Mouse (Mus musculus) monocyte, adult 2 months (primary cell): ENCODE measurements around the gene Sugp2.
"Not testable (repeated sequence)": the region's sequence is repeated elsewhere in the genome, so short reads cannot be mapped to it uniquely, and the experiment has no call there.

Experiments
- DNase-seq, 2 experiments: peaks; one replicate each; pipeline ENCODE4 v3.0.0; 2022; ENCODE audit warnings: low spot score in 2 of 2, low read depth in 1 of 2

The Sugp2 gene

DNA sequence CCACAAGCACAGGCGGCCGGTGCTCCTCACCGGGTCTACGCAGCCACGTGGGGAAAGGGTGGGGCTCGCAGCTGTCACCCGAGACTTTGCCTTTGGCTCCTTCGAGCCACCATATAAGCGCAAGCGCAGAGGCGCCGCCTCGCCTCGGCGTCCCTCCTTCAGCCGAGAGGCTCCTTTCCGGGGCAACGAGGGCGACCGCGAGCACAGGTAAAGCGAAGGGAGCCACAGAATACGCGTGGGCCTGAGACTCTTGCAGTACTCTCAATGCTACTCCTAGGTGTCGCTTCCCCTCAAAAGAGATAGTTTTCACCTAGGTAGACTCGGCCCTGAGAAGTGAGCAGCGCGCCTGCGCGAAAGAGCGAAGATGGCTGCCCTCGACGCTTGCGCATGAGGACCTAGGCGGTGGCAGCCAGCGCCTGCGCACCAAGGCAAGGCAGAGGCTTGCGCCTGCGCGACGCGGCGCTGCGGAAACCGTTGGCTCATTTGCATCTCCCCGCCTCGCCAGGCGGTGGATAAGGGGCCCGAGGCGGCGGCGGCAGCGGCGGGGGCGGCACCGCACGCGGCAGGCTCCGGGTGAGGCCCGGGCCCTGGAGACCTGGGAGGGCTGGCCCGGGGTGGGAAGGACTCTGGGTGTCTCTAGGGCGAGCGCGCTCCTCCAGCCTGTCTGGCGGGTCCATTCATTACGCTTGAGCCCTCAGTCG lies at the start of gene Sugp2, which contains the start of gene Armc6:
Sugp2 (plus strand) TSS at position 147 of the 701 bp plus-strand sequence.
Armc6 (minus strand) TSS at position 387 of the 701 bp plus-strand sequence.
- peak; percentile 87 to 95 for DNase-seq

GRCm38 (mm10) chr8:70188707-70189106 lies 45.3 kb upstream of the Sugp2 start:
- no peak for DNase-seq

GRCm38 (mm10) chr8:70193238-70193637 lies 40.8 kb upstream of the Sugp2 start:
- no peak for DNase-seq

DNA sequence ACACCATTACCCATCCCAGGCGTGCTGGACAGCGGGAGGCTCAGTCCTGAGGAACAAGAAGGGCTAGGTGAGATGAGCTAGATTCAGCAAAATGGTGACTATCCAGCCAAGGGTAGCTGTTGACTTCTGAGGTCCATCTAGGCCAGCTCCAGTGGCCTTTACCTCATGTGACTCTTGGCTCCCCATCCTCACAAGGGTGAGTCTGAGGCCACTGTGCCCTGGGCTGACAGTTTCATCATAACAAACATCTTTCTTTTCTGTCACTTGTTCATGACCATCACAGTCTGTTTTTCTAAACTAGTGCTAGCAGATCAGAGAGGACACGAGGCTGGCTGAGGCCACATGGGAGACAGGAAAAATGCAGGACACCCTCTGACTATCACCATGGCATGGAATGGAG lies 39.8 kb upstream of the Sugp2 start:
- DNase-seq, result no peak

GRCm38 (mm10) chr8:70195762-70196161 lies 38.3 kb upstream of the Sugp2 start:
- no peak for DNase-seq

DNA sequence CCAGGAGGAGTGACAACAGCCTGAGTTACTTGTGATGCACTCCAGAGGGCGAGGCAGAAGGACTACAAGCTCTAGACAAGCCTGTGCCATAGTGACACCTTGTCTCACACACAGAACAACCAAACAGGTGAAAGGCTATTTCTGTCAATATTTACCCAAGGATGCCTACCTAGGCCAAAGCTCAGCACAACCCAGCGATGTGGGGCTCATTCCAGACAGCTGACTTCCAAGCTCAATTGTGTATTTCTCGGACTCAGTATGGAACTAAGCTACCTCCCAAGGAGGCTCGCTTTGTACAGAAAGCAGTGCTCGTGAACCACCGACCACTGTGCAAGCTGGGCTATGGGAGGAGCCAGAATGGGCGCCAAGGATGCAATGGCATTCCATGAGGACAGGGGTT lies 36.4 kb upstream of the Sugp2 start:
- no peak for DNase-seq

- no peak for DNase-seq
Observed at GRCm38 (mm10) chr8:70200098-70200681, 33.8 kb upstream of the Sugp2 start.

DNA sequence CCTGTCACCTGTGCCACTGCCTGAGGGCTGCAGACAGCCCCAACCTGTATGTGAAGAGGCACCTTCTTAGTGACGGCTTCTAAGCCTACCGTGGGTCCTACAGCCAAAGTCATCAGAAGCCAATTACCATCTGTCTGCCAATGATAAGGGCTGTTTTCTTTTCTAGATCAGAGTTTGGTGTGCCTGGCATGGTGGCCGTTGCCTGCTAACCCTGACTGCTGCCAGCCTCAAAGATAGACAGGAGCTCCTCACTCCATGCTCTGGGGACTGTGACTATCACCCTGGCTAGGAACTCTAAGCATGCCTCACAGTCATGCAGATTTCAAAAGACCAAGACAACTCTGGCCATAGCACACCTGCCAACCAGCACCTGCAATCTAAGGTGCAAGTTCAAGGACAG lies 32.6 kb upstream of the Sugp2 start:
- no peak for DNase-seq

- no peak for DNase-seq
Observed at GRCm38 (mm10) chr8:70203072-70203471, 31.0 kb upstream of the Sugp2 start.

- no peak for DNase-seq
Observed at GRCm38 (mm10) chr8:70204757-70205156, 29.3 kb upstream of the Sugp2 start.

DNA sequence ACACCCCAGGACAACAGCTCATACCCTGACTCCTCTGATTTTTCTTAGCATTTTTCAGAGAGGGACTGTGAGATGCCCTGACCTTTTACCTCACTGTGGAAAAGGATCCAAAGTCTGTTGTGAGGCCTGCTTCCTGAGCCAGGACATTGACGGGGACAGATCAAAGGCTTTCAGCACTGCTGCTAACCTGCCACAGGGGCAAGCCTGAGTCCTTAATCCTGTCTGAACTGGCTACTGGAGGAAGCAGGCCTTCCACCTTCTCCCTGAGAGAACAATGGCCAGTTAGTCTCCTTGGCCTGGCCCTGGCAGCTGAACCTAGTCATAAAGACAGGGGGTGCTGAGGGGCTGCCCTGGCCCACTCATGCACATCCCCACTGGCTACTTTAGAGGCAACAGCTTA lies 25.9 kb upstream of the Sugp2 start:
- DNase-seq, result no peak

DNA sequence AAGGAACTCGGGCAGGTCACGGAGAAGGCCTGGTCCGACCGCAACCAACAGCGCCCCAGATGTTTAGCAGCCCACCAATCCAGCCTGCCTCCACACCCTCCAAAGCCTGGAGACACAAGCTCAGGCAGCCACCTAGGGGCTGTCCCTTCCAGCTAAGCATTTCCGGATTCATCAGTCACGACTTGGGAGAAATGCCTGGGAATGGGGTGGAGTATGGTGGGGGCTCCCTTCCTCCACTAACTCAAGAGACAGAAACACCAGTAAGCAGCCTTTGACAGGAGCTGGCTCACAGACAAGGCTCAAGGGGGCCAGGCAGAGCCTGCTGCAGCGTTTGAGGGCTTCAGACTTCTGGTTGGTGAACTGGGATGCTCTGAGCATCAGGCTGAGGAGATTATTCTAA lies 23.5 kb upstream of the Sugp2 start:
- no peak for DNase-seq

DNA sequence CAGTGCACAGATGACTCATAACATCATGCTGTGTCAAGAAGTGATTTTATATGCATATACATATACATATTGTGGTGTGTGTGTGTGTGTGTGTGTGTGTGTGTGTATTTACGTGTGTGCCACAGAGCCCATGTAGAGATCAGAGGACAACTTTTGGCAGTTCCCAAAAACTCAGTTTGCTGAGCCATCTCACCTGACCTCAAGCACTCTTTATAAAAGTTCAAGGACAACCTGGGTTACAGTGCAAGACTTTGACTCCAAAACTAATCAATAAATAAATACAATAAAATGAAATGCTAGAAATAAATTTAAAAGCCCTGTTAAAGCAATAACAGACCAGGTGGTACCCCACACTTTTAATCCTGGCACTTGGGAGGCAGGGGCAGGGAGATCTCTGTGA lies 22.8 kb upstream of the Sugp2 start:
- DNase-seq, result no peak

GRCm38 (mm10) chr8:70211726-70212111 lies 22.3 kb upstream of the Sugp2 start:
- DNase-seq, result peak in 1 of 2 experiments; percentile 9

GRCm38 (mm10) chr8:70212112-70213055 lies 21.6 kb upstream of the Sugp2 start, which contains the start of gene Slc25a42:
Gene Slc25a42, minus strand, starts transcription at chr8:70212305.
- peak; percentile 91 to 94 for DNase-seq

GRCm38 (mm10) chr8:70214411-70214810 lies 19.6 kb upstream of the Sugp2 start:
- no peak for DNase-seq

DNA sequence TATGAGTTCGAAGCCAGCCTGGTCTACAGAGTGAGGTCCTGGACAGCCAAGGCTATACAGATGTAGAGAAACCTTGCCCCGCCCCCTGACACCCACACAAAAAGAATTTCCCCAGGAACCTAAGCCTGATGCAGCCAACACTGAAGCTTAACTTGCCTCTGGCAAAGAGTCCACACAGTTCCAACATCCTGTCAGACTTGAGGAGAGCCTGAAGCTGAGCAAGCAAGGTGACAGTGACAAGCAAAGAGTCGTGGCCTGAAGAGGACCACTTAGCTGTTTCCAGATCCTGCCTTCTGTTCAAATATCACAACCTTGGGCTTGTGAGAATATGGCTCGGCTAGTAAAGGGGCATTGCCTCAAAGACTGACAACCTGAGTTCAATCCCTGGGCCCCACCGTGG lies 18.9 kb upstream of the Sugp2 start:
- DNase-seq, result no peak

- DNase-seq, result not testable (repeated sequence)
Observed at GRCm38 (mm10) chr8:70216161-70216560, 17.9 kb upstream of the Sugp2 start.

DNA sequence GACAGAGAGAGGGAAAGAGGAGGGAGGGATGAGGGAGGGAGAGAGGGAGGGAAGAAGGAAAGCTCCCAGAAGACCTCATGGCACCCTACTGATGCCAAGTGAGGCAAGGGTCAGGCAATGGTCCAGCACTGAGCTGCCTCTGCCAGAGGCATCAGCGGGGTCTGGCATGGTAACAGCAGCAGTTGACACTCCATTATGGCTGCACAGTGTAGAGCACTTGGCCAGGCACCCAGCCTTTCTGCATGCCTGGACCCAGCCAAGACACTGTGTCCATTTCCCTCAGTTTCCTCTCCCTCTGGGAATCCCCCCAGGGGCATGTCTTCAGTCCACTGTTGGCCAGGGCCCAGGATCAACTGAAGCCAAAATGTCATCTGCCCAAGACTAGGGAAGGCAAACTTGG lies 17.5 kb upstream of the Sugp2 start:
- DNase-seq, result no peak

GRCm38 (mm10) chr8:70217441-70217840 lies 16.6 kb upstream of the Sugp2 start:
- DNase-seq, result no peak

DNA sequence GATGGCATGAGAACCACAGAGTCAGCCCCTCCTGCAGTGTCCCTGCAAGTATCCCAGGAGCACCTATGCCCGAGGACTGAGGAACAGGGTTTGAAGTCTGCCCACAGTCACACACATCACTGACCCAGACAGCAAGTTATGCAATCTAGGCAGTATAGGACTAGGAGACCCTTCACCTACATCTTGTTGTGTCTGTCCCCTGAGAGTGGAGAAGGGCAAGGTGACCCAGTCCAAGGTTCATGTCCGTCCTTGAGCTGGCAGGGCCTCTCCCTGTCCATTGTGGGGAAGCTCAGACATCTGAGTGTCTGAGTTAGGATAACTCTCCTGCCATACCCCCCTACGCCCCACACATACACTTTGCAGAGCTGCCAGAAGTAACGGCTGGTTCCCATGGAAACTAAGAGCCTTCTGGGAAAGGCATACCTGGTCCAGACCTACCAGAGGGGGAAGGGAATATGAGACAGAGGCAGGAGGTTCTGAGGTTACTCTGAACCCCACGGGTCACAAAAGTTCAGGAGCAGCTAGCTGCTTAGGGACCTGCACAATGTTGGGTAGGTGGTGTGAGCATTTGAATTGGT lies 14.8 kb upstream of the Sugp2 start:
- no peak for DNase-seq
